Comparison of ENCODE assay signal across 32 mouse cellular contexts in the genomic region with DNA sequence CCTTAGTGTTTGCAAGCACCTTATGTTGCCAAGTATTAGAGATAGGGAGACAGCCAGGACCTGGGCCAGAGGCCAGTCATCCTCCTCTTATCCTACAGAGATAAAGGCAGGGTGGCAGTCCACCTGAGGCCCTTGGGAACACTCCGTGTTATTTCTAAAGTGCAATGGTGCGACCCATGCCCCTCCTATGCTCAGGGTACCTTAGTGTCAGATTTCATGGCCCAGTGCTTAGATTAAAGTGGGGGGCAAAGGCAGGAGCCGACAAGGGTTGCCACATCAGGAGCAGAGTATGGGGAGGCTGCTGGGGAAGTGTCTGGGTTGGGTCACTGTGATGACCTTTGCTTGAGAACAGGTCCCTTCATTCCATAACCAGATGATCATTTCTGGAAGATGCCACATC. TPM values are rescaled to one million over a fixed set of nuclear protein-coding genes. Genes with fewer than 3 reads are reported as not detected.
"Had no signal": no experiment of that assay in that cellular context is flagged by ENCODE, and none has a peak within 500 bp of the region (broad histone marks: within the 10 kb centered on the region; RNA-seq: fewer than 3 reads in every experiment).

No protein-coding gene starts in this region.

- H3K27ac ChIP-seq: embryonic facial prominence, embryonic 10.5 days; embryonic facial prominence, embryonic 12.5 days; embryonic facial prominence, embryonic 15.5 days; forebrain, embryonic 10.5 days; forebrain, embryonic 12.5 days; forebrain, embryonic 15.5 days; gastrocnemius, adult 2 months; heart, adult 2 months had no signal

- H3K4me3 ChIP-seq: embryonic facial prominence, embryonic 10.5 days; embryonic facial prominence, embryonic 12.5 days; embryonic facial prominence, embryonic 13.5 days; embryonic facial prominence, embryonic 15.5 days; erythroblast, embryonic 14.5 days; forebrain, embryonic 10.5 days; forebrain, embryonic 12.5 days; forebrain, embryonic 13.5 days; forebrain, embryonic 15.5 days; gastrocnemius, adult 2 months; heart, adult 2 months had no signal

- H3K27me3 ChIP-seq: embryonic facial prominence, embryonic 12.5 days; embryonic facial prominence, embryonic 13.5 days; embryonic facial prominence, embryonic 15.5 days; forebrain, embryonic 12.5 days; forebrain, embryonic 13.5 days; forebrain, embryonic 15.5 days had no signal

- H3K4me1 ChIP-seq: embryonic facial prominence, embryonic 12.5 days; embryonic facial prominence, embryonic 15.5 days; forebrain, embryonic 10.5 days; forebrain, embryonic 12.5 days; forebrain, embryonic 13.5 days; forebrain, embryonic 15.5 days had no signal

- H3K9me3 ChIP-seq: embryonic facial prominence, embryonic 10.5 days; embryonic facial prominence, embryonic 12.5 days; embryonic facial prominence, embryonic 13.5 days; embryonic facial prominence, embryonic 15.5 days; forebrain, embryonic 10.5 days; forebrain, embryonic 12.5 days; forebrain, embryonic 13.5 days; forebrain, embryonic 15.5 days had no signal

- DNase-seq: cerebellum, adult 2 months; cerebellum, adult 8-10 months; cerebellum, adult 9-10 months; cerebellum, adult 9-11 months; cerebellum, postnatal 10 days; cerebellum, postnatal 14 days; cerebellum, postnatal 25 days; cerebellum, postnatal 36 days; embryo, embryonic 11 days; forebrain, postnatal 0 days; gastrocnemius, adult 2 months; gastrocnemius, postnatal 10 days; gastrocnemius, postnatal 14 days; gastrocnemius, postnatal 25 days; gastrocnemius, postnatal 36 days; heart, adult 18-20 months; heart, adult 2 months had no signal

RNA-seq across cellular contexts. Expression of a gene that starts 18.7 kb away (rescaled TPM):
- total RNA-seq: common myeloid progenitor, adult 5-6 weeks; gastrocnemius, adult 18-20 months; gastrocnemius, adult 2 months; gastrocnemius, adult 8-10 months; gastrocnemius, postnatal 10 days; gastrocnemius, postnatal 14 days; gastrocnemius, postnatal 25 days; gastrocnemius, postnatal 36 days; gastrocnemius, postnatal 4 days; granulocyte monocyte progenitor cell, adult 5-6 weeks; heart, adult 18-20 months; heart, adult 2 months had no signal
- polyA plus RNA-seq: erythroblast, embryonic 14.5 days; gonadal fat pad, adult 2 months; heart, adult 2 months had no signal
